Mouse (Mus musculus): ENCODE data around the gene Rad54l2.

GRCm38 (mm10) chr9:106726891-106727290 lies 62.1 kb downstream of the Rad54l2 start:
- TF ChIP-seq CTCF (IDR thresholded peaks at IDR 0.05) (no peak), EP300 (IDR thresholded peaks at IDR 0.05) (no peak)

Data from lung, postnatal 0 days (tissue).